Mouse (Mus musculus): ENCODE data around the gene Palm3. TPM values are rescaled to one million over a fixed set of nuclear protein-coding genes. Genes with fewer than 3 reads are reported as not detected.

Palm3 gene
- total and polyA plus RNA-seq, 3 experiments: 0.13 to 0.77 (median 0.16) TPM

DNA sequence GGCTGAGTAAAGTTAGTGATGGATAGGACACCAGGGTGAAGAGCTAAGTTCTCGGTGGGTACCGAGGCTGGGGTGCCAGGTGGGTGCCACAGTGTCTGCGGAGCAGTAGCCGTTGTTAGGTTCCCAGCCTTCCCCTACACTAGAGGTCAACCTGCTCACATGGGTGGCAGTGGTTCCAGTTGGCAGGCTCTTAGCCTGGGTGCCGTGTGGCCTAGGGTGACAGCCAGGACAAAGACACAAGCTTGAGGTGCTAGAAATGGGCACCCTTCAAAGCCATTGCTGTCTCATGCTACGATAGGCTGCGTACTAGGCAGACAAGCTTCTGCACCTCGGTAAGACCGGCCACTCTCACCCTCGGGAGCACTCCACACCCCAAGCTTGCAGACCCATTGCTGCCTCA, 51.0 kb downstream of the Palm3 start:
- Histone ChIP-seq H3K4me3 (replicated peaks in 1 of 3; ENCODE audit: low read depth in 2 of 3, low read length in 2 of 3, poor library complexity in 1 of 3) (no peak overlapping the region), H3K27ac (ENCODE audit: insufficient read depth, low read depth) (no peak overlapping the region), H3K27me3 (replicated peaks) (no peaks in the 10 kb centered on the region), H3K9me3 (replicated peaks; ENCODE audit: low read length) (no peaks in the 10 kb centered on the region), H3K9ac (ENCODE audit: insufficient read depth, low read depth) (no peak overlapping the region), H3K4me1 (ENCODE audit: control insufficient read depth in 1 of 2, insufficient read depth in 2 of 2) (peaks cover 16 to 43% of the 10 kb centered on the region in 2 experiments), H3K36me3 (replicated peaks in 1 of 2; ENCODE audit: control insufficient read depth in 1 of 2, insufficient read depth in 1 of 2, low read length in 1 of 2) (peaks cover 19 to 63% of the 10 kb centered on the region in 2 experiments), H3K79me2 (replicated peaks; ENCODE audit: control insufficient read depth, extremely low read depth, insufficient read depth, poor library complexity, severe bottlenecking) (peaks cover 14% of the 10 kb centered on the region), H3K4me2 (ENCODE audit: insufficient read depth, low read depth, poor library complexity, severe bottlenecking) (no peak overlapping the region)
- in situ Hi-C loops (cut with MboI; ENCODE audit: low pct_ligation_motif_present, low pct_unique_long_range_greater_than_20kb, low sequenced_read_pairs) (no loop called here), dilution Hi-C loops (cut with MboI; ENCODE audit: extremely low pct_ligation_motif_present, extremely low pct_unique_long_range_greater_than_20kb, low sequenced_read_pairs) (no loop called here)
- TF ChIP-seq POLR2AphosphoS2 (IDR thresholded peaks at IDR 0.05; ENCODE audit: low read depth, low read length): no peak
- no peak for TF ChIP-seq RCOR1 (conservative IDR thresholded peaks at IDR 0.05; ENCODE audit: low read depth, low read length)
- TF ChIP-seq MXI1 (IDR thresholded peaks at IDR 0.05; ENCODE audit: low read depth, low read length): no peak
- TF ChIP-seq ZNF384 (IDR thresholded peaks at IDR 0.05; ENCODE audit: low read depth, low read length): no peak
- TF ChIP-seq GABPA (IDR thresholded peaks at IDR 0.05; ENCODE audit: insufficient replicate concordance, low read depth, low read length): no peak
- no peak for TF ChIP-seq ETS1 (conservative IDR thresholded peaks at IDR 0.05; ENCODE audit: low read depth, low read length)
- no peak for TF ChIP-seq MAX (IDR thresholded peaks at IDR 0.05; ENCODE audit: low read length)
- TF ChIP-seq HCFC1 (IDR thresholded peaks at IDR 0.05; ENCODE audit: low read depth, low read length): no peak
- no peak for TF ChIP-seq RAD21 (IDR thresholded peaks at IDR 0.05; ENCODE audit: low read depth, low read length)
- no peak for TF ChIP-seq USF2 (conservative IDR thresholded peaks at IDR 0.05; ENCODE audit: low read depth, low read length)
- no peak for TF ChIP-seq SIN3A (IDR thresholded peaks at IDR 0.05; ENCODE audit: low read length)
- TF ChIP-seq CHD2 (IDR thresholded peaks at IDR 0.05; ENCODE audit: low read length): no peak
- TF ChIP-seq TBP (conservative IDR thresholded peaks at IDR 0.05; ENCODE audit: low read depth, low read length): no peak
- TF ChIP-seq JUN (IDR thresholded peaks at IDR 0.05; ENCODE audit: insufficient read depth, low read depth, low read length): no peak
- no peak for TF ChIP-seq E2F4 (IDR thresholded peaks at IDR 0.05; ENCODE audit: insufficient replicate concordance, low read depth, low read length)
- no peak for TF ChIP-seq ELF1 (IDR thresholded peaks at IDR 0.05; ENCODE audit: low read depth, low read length)
- TF ChIP-seq KAT2A (IDR thresholded peaks at IDR 0.05; ENCODE audit: insufficient replicate concordance, low read length): no peak
- no peak for TF ChIP-seq PAX5 (IDR thresholded peaks at IDR 0.05; ENCODE audit: low read length)
- TF ChIP-seq JUND (conservative IDR thresholded peaks at IDR 0.05; ENCODE audit: low read depth, low read length): no peak
- DNase-seq (ENCODE audit: extremely low read depth): no peak

- H3K4me1 ChIP-seq (ENCODE audit: control insufficient read depth in 1 of 2, insufficient read depth in 2 of 2): peaks cover 12 to 34% of the 10 kb centered on the region in 2 experiments
- H3K9me3 ChIP-seq (replicated peaks; ENCODE audit: low read length): no peaks in the 10 kb centered on the region
- no peak overlapping the region for H3K4me3 ChIP-seq (replicated peaks in 1 of 3; ENCODE audit: low read depth in 2 of 3, low read length in 2 of 3, poor library complexity in 1 of 3)
- peaks cover 7% of the 10 kb centered on the region for H3K79me2 ChIP-seq (replicated peaks; ENCODE audit: control insufficient read depth, extremely low read depth, insufficient read depth, poor library complexity, severe bottlenecking)
- no peaks in the 10 kb centered on the region for H3K27me3 ChIP-seq (replicated peaks)
- no peak overlapping the region for H3K9ac ChIP-seq (ENCODE audit: insufficient read depth, low read depth)
- H3K36me3 ChIP-seq (replicated peaks in 1 of 2; ENCODE audit: control insufficient read depth in 1 of 2, insufficient read depth in 1 of 2, low read length in 1 of 2): peaks cover 19 to 72% of the 10 kb centered on the region in 2 experiments
- TF ChIP-seq ZKSCAN1 (IDR thresholded peaks at IDR 0.05; ENCODE audit: borderline replicate concordance, low read depth, low read length) (no peak), ZC3H11A (IDR thresholded peaks at IDR 0.05; ENCODE audit: low read depth, low read length) (no peak), SIN3A (IDR thresholded peaks at IDR 0.05; ENCODE audit: low read length) (no peak), PAX5 (IDR thresholded peaks at IDR 0.05; ENCODE audit: low read length) (no peak)
- H3K27ac ChIP-seq (ENCODE audit: insufficient read depth, low read depth): no peak overlapping the region
- dilution Hi-C loops (cut with MboI; ENCODE audit: extremely low pct_ligation_motif_present, extremely low pct_unique_long_range_greater_than_20kb, low sequenced_read_pairs): no loop called here
- in situ Hi-C loops (cut with MboI; ENCODE audit: low pct_ligation_motif_present, low pct_unique_long_range_greater_than_20kb, low sequenced_read_pairs): no loop called here
- no peak for DNase-seq (ENCODE audit: extremely low read depth)
- no peak overlapping the region for H3K4me2 ChIP-seq (ENCODE audit: insufficient read depth, low read depth, poor library complexity, severe bottlenecking)
Measured at GRCm38 (mm10) chr8:84073230-84073976, 52.1 kb downstream of the Palm3 start.
